Mouse (Mus musculus): ENCODE measurements around the gene Atg14. TPM values are rescaled to one million over a fixed set of nuclear protein-coding genes. Genes with fewer than 3 reads are reported as not detected.
"Not testable (repeated sequence)": the region's sequence is repeated elsewhere in the genome, so short reads cannot be mapped to it uniquely, and the experiment has no call there.

Atg14 gene
- polyA plus RNA-seq (2012; rRNA removed): 4.2 and 4.4 TPM in 2 replicates

DNA sequence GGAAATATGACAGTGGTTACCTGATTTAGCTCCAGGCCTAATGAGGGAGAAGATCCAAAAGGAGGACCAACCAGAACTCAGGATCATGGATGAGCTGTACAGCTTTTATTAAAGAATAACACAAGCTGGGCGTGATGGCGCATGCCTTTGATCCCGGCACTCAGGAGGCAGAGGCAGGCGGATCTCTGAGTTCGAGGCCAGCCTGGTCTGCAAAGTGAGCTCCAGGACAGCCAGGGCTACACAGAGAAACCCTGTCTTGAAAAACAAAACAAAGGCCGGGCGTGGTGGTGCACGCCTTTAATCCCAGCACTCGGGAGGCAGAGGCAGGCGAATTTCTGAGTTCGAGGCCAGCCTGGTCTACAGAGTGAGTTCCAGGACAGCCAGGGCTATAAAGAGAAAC is at the start of gene Atg14:
Gene Atg14 (minus strand): TSS at position 101 of the 400 bp plus-strand sequence.
- H3K36me3 ChIP-seq (ENCODE audit: control insufficient read depth, insufficient read depth, low read length); H3K4me1 ChIP-seq (ENCODE audit: control insufficient read depth, insufficient read depth, insufficient read length); H3K27ac ChIP-seq (ENCODE audit: insufficient read depth, low read length); H3K27me3 ChIP-seq (ENCODE audit: control insufficient read depth, insufficient read depth, low read length); DNase-seq (ENCODE audit: low read depth in 1 of 2, low spot score in 2 of 2); H3K4me3 ChIP-seq (ENCODE audit: extremely low read depth, insufficient read depth, insufficient read length): not testable (repeated sequence)
- 88% methylated on average over 11 of the region's 11 CpGs for WGBS

- Histone ChIP-seq H3K4me3 (ENCODE audit: extremely low read depth, insufficient read depth, insufficient read length) (no peak overlapping the region), H3K27ac (ENCODE audit: insufficient read depth, low read length) (peak overlapping the region; percentile 63)
- DNase-seq (ENCODE audit: low read depth in 1 of 2, low spot score in 2 of 2): peak; percentile 10 to 71
These were observed 48.4 kb upstream of the Atg14 start for GRCm38 (mm10) chr14:47618891-47619290.

GRCm38 (mm10) chr14:47613254-47613653 is 42.8 kb upstream of the Atg14 start:
- WGBS: 88% methylated on average over 7 of the region's 7 CpGs
- TF ChIP-seq CTCF (IDR thresholded peaks at IDR 0.05; ENCODE audit: extremely low read depth, insufficient read depth, insufficient read length, insufficient replicate concordance) (no peak), POLR2A (IDR thresholded peaks at IDR 0.05; ENCODE audit: low read depth, low read length) (no peak)
- H3K4me3 ChIP-seq (ENCODE audit: extremely low read depth, insufficient read depth, insufficient read length): no peak overlapping the region

More at GRCm38 (mm10) chr14:47618891-47619290, 48.4 kb upstream of the Atg14 start:
- TF ChIP-seq CTCF (IDR thresholded peaks at IDR 0.05; ENCODE audit: extremely low read depth, insufficient read depth, insufficient read length, insufficient replicate concordance) (no peak), POLR2A (IDR thresholded peaks at IDR 0.05; ENCODE audit: low read depth, low read length) (no peak)
- Histone ChIP-seq H3K4me1 (ENCODE audit: control insufficient read depth, insufficient read depth, insufficient read length) (0 out of 2 replicates have a peak, but pooled peaks cover 3% of the 10 kb centered on the region), H3K36me3 (ENCODE audit: control insufficient read depth, insufficient read depth, low read length) (no peaks in the 10 kb centered on the region), H3K27me3 (ENCODE audit: control insufficient read depth, insufficient read depth, low read length) (no peaks in the 10 kb centered on the region)
- 46% methylated on average over 5 of the region's 5 CpGs for WGBS

GRCm38 (mm10) chr14:47597942-47598388 is 27.5 kb upstream of the Atg14 start:
- H3K36me3 ChIP-seq (ENCODE audit: control insufficient read depth, insufficient read depth, low read length): no peaks in the 10 kb centered on the region
- 28% methylated on average over 11 of the region's 11 CpGs for WGBS
- peak; percentile 55 to 66 for DNase-seq (ENCODE audit: low read depth in 1 of 2, low spot score in 2 of 2)
- no peaks in the 10 kb centered on the region for H3K27me3 ChIP-seq (ENCODE audit: control insufficient read depth, insufficient read depth, low read length)
- no peak overlapping the region for H3K4me3 ChIP-seq (ENCODE audit: extremely low read depth, insufficient read depth, insufficient read length)
- no peak overlapping the region for H3K27ac ChIP-seq (ENCODE audit: insufficient read depth, low read length)
- TF ChIP-seq POLR2A (IDR thresholded peaks at IDR 0.05; ENCODE audit: low read depth, low read length): no peak
- TF ChIP-seq CTCF (IDR thresholded peaks at IDR 0.05; ENCODE audit: extremely low read depth, insufficient read depth, insufficient read length, insufficient replicate concordance): peak; percentile 74; the same call in 1 of the 2 replicates
- H3K4me1 ChIP-seq (ENCODE audit: control insufficient read depth, insufficient read depth, insufficient read length): no peaks in the 10 kb centered on the region

More at GRCm38 (mm10) chr14:47613254-47613653, 42.8 kb upstream of the Atg14 start:
- Histone ChIP-seq H3K4me1 (ENCODE audit: control insufficient read depth, insufficient read depth, insufficient read length) (no peaks in the 10 kb centered on the region), H3K27ac (ENCODE audit: insufficient read depth, low read length) (no peak overlapping the region), H3K27me3 (ENCODE audit: control insufficient read depth, insufficient read depth, low read length) (no peaks in the 10 kb centered on the region), H3K36me3 (ENCODE audit: control insufficient read depth, insufficient read depth, low read length) (no peaks in the 10 kb centered on the region)
- no peak for DNase-seq (ENCODE audit: low read depth in 1 of 2, low spot score in 2 of 2)

DNA sequence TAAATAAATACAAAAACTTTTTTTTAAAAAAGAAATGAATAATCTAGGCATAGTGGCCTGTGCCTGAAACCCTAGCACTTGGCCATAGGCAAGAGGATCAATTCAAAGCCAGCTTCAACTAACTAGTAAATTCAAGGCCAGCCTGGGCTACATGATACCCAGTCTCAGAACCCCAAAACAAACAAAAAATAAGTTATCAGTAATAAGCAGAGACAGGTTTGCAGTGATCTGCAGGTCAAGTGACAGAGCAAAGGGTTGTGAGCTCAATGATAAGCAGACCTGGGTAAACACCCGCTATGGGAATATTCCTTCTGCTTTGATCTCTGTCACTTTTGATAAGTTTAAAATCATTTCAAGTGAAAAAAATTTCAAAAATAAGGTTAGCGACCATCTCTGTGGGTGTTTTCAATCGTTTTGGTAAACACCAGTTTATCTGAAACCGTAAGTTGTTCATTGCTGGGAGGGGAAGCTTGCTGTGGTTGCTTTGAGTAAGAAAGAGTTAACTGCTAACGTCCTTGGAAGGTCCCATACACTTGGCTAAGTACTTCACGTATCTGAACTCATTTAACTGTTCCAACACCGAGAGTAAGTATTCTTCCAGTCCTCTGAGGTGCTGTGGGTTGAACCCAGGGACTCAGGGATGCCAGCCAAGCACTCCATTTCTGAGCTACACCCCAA is 24.1 kb upstream of the Atg14 start:
- no peak for DNase-seq (ENCODE audit: low read depth in 1 of 2, low spot score in 2 of 2)
- H3K36me3 ChIP-seq (ENCODE audit: control insufficient read depth, insufficient read depth, low read length): no peaks in the 10 kb centered on the region
- TF ChIP-seq CTCF (IDR thresholded peaks at IDR 0.05; ENCODE audit: extremely low read depth, insufficient read depth, insufficient read length, insufficient replicate concordance) (no peak), POLR2A (IDR thresholded peaks at IDR 0.05; ENCODE audit: low read depth, low read length) (no peak)
- 62% methylated on average over 7 of the region's 7 CpGs for WGBS
- H3K27me3 ChIP-seq (ENCODE audit: control insufficient read depth, insufficient read depth, low read length): no peaks in the 10 kb centered on the region
- no peaks in the 10 kb centered on the region for H3K4me1 ChIP-seq (ENCODE audit: control insufficient read depth, insufficient read depth, insufficient read length)
- no peak overlapping the region for H3K4me3 ChIP-seq (ENCODE audit: extremely low read depth, insufficient read depth, insufficient read length)
- no peak overlapping the region for H3K27ac ChIP-seq (ENCODE audit: insufficient read depth, low read length)

- TF ChIP-seq POLR2A (IDR thresholded peaks at IDR 0.05; ENCODE audit: low read depth, low read length) (no peak), CTCF (IDR thresholded peaks at IDR 0.05; ENCODE audit: extremely low read depth, insufficient read depth, insufficient read length, insufficient replicate concordance) (no peak)
- Histone ChIP-seq H3K27ac (ENCODE audit: insufficient read depth, low read length) (no peak overlapping the region), H3K27me3 (ENCODE audit: control insufficient read depth, insufficient read depth, low read length) (no peaks in the 10 kb centered on the region), H3K4me1 (ENCODE audit: control insufficient read depth, insufficient read depth, insufficient read length) (no peaks in the 10 kb centered on the region), H3K4me3 (ENCODE audit: extremely low read depth, insufficient read depth, insufficient read length) (no peak overlapping the region), H3K36me3 (ENCODE audit: control insufficient read depth, insufficient read depth, low read length) (no peaks in the 10 kb centered on the region)
- 80% methylated on average over 10 of the region's 10 CpGs for WGBS
- DNase-seq (ENCODE audit: low read depth in 1 of 2, low spot score in 2 of 2): no peak
These were observed 20.0 kb upstream of the Atg14 start for GRCm38 (mm10) chr14:47590391-47590975.

DNA sequence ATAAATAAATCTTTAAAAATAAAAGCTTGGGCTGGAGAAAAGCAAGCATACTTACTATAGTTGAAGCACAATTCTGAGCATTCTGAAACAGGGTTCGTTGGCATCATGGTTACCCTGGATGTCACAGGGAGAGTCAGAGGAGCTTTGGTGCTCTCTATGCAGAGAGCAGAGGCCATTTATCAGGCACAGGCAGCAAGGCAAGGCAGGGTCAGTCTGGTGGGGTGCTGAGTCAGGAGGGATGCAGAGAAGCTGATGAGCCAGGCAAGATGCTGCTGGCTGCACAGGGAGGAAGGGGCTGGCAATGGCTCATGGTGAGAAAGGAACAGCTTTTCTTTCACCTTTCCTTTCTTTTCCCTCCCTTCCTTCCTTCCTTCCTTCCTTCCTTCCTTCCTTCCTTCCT is 19.0 kb upstream of the Atg14 start:
- DNase-seq (ENCODE audit: low read depth in 1 of 2, low spot score in 2 of 2): no peak
- TF ChIP-seq CTCF (IDR thresholded peaks at IDR 0.05; ENCODE audit: extremely low read depth, insufficient read depth, insufficient read length, insufficient replicate concordance) (no peak), POLR2A (IDR thresholded peaks at IDR 0.05; ENCODE audit: low read depth, low read length) (no peak)
- Histone ChIP-seq H3K4me1 (ENCODE audit: control insufficient read depth, insufficient read depth, insufficient read length) (no peaks in the 10 kb centered on the region), H3K36me3 (ENCODE audit: control insufficient read depth, insufficient read depth, low read length) (no peaks in the 10 kb centered on the region), H3K27ac (ENCODE audit: insufficient read depth, low read length) (no peak overlapping the region), H3K27me3 (ENCODE audit: control insufficient read depth, insufficient read depth, low read length) (no peaks in the 10 kb centered on the region), H3K4me3 (ENCODE audit: extremely low read depth, insufficient read depth, insufficient read length) (no peak overlapping the region)
- 78% methylated on average over 1 of the region's 1 CpGs for WGBS

Data from spleen, adult 2 months (tissue).